Mouse (Mus musculus): ENCODE data around the gene Tmtc2.

DNA sequence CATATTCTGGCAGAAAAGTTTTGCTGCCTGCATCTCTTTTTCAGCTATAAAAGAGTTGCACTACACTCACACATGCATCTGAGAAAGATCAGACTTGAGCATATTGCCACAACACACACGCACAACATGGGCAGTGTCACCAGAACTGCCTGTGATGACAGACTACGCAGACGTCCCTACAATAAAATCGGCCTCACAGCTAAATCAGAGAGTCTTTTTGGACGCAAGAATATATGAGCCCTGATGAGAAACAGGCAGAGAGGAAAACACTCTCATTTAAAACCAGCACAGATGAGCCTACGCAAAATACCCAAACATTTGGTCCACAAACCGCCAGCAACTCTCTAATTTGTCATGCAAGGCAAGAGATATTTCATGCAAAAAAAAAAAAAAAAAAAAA is 146.6 kb downstream of the Tmtc2 start:
- TF ChIP-seq TAL1 (IDR thresholded peaks at IDR 0.05; ENCODE audit: low read length) (no peak), GATA1 (IDR thresholded peaks at IDR 0.05; ENCODE audit: low read length) (no peak)
